Comparison of ENCODE assay signal across 28 mouse cellular contexts in the genomic region with DNA sequence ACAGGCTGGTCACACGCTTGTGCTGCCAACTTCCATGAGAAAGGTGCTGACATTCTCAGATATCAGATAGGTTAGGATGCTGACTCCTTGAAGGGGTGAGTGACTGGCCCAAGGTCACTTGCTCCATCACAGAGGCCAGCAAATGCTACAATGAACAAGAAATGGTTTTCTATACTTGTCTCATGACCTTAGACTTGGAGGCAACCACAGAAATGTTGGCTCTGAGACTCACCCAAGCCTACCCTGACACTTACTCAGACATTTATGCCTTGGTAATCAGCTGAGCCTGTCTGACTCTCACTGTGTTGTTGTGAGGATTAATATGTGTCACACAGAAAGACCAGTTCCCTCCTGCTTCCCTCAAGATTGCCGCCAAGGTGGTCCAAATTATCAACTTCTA. TPM values are rescaled to one million over a fixed set of nuclear protein-coding genes. Genes with fewer than 3 reads are reported as not detected.
"Had no signal": no experiment of that assay in that cellular context is flagged by ENCODE, and none has a peak within 500 bp of the region (broad histone marks: within the 10 kb centered on the region; RNA-seq: fewer than 3 reads in every experiment).

No protein-coding gene starts in this region.

- H3K27me3 ChIP-seq: heart, embryonic 13.5 days; heart, embryonic 15.5 days; hindbrain, embryonic 13.5 days; hindbrain, embryonic 15.5 days; kidney, embryonic 15.5 days; limb, embryonic 12.5 days; liver, embryonic 13.5 days had no signal

- H3K9ac ChIP-seq: heart, embryonic 13.5 days; heart, embryonic 15.5 days; hindbrain, embryonic 13.5 days; hindbrain, embryonic 15.5 days; kidney, embryonic 15.5 days; limb, embryonic 12.5 days; liver, embryonic 13.5 days had no signal

- H3K27ac ChIP-seq: gastrocnemius, adult 2 months; heart, embryonic 10.5 days; heart, embryonic 13.5 days; heart, embryonic 15.5 days; hindbrain, embryonic 13.5 days; hindbrain, embryonic 15.5 days; hindbrain, postnatal 0 days; kidney, embryonic 15.5 days; kidney, postnatal 0 days; left cerebral cortex, adult 2 months; limb, embryonic 10.5 days; limb, embryonic 12.5 days; liver, embryonic 13.5 days had no signal

- ATAC-seq: hindbrain, postnatal 0 days; intestine, embryonic 16.5 days had no signal

- H3K4me3 ChIP-seq: gastrocnemius, adult 2 months; heart, embryonic 10.5 days; heart, embryonic 13.5 days; heart, embryonic 15.5 days; hindbrain, embryonic 13.5 days; hindbrain, embryonic 15.5 days; kidney, embryonic 15.5 days; left cerebral cortex, adult 2 months; limb, embryonic 10.5 days; limb, embryonic 12.5 days; liver, embryonic 13.5 days had no signal

- H3K4me2 ChIP-seq: heart, embryonic 13.5 days; heart, embryonic 15.5 days; hindbrain, embryonic 13.5 days; hindbrain, embryonic 15.5 days; kidney, embryonic 15.5 days; limb, embryonic 12.5 days; liver, embryonic 11.5 days; liver, embryonic 13.5 days had no signal

- DNase-seq: gastrocnemius, adult 2 months; gastrocnemius, postnatal 10 days; gastrocnemius, postnatal 25 days; heart, adult 18-20 months; heart, postnatal 14 days; heart, postnatal 36 days; kidney, adult 11 months; kidney, adult 2 months; kidney, adult 9 months; kidney, postnatal 14 days; kidney, postnatal 36 days; layer of hippocampus, adult 9-11 months; liver; liver, embryonic 13.5 days had no signal

- H3K9me3 ChIP-seq: heart, embryonic 10.5 days; heart, embryonic 13.5 days; heart, embryonic 15.5 days; hindbrain, embryonic 13.5 days; hindbrain, embryonic 15.5 days; kidney, embryonic 15.5 days; limb, embryonic 10.5 days; limb, embryonic 12.5 days; liver, embryonic 13.5 days had no signal

- H3K4me1 ChIP-seq: heart, embryonic 10.5 days; heart, embryonic 13.5 days; heart, embryonic 15.5 days; kidney, embryonic 15.5 days; limb, embryonic 10.5 days; limb, embryonic 12.5 days; liver, embryonic 13.5 days had no signal

- H3K36me3 ChIP-seq: heart, embryonic 10.5 days; heart, embryonic 15.5 days; hindbrain, embryonic 15.5 days; liver, embryonic 13.5 days had no signal

RNA-seq across cellular contexts. Expression of gene Kdm4d, which starts 33.4 kb away (rescaled TPM):
- polyA plus RNA-seq: heart, embryonic 10.5 days; heart, embryonic 13.5 days; large intestine, adult 2 months had no signal
